Mouse (Mus musculus) common myeloid progenitor, adult 5-6 weeks (primary cell): ENCODE data around the gene Gbx1. TPM values are rescaled to one million over a fixed set of nuclear protein-coding genes. Genes with fewer than 3 reads are reported as not detected.
"Not testable (repeated sequence)": the region's sequence is repeated elsewhere in the genome, so short reads cannot be mapped to it uniquely, and the experiment has no call there.

Experiments used
- ATAC-seq: replicated peaks from 2 replicates; pipeline ENCODE4 v1.8.0; 2016; ENCODE audit warnings: low read depth, mild to moderate bottlenecking, moderate TSS enrichment, inconsistent platforms; ENCODE audit not compliant: poor library complexity, severe bottlenecking
- total RNA-seq: library from RNA; stranded (forward); fragments of 200-1000, 187-1606 nt; gene quantifications from 2 replicates; pipeline ENCODE4 v1.2.3, GENCODE M21; 2017

Gbx1 gene
- not detected in 2 replicates for total RNA-seq

- no peak for ATAC-seq
Measured at GRCm38 (mm10) chr5:24526889-24527230, at the start of gene Gbx1. Gene Gbx1 (minus strand): TSS chr5:24527202.

DNA sequence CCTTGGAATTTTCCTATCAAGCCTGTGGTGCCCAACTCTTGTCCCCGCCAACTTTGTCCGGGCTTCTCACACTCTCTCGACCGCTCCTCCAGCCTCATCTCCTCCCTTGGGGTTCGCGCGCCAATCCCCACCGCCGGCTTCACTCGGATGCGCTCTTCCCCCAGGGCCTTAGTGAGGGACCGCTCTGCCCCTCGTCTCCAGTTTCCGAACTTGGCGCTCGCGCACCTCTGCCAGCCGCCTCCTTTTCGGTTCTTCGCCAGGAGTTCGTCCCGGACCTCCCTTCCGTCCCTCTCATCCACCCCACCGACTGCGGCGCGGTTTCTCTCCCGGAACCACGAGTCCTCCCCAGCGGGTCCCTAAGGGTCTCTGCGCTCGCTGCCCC is 49.8 kb upstream of the Gbx1 start:
- ATAC-seq = peak; percentile 12; the same call in 1 of the 2 replicates

DNA sequence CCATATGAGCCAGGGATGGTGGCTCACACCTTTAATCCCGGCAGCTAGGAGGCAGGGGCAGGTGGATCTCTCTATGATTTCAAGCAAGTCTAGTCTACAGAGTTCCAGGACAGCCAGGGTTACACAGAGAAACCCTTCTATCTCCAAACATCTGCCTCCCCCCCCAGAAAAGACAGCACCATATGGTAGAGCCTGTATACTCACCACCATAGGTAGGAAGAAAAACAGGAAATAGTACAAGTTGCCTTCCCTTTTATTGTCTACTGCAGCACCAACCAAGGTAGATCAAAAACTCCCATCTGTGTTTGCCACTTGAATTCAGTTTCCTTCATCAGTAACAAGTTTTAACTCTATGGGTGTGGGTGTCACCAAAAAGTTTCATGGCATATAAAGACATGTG is 48.9 kb upstream of the Gbx1 start:
- ATAC-seq = no peak

- ATAC-seq = no peak
Measured at GRCm38 (mm10) chr5:24556709-24557108, 29.7 kb upstream of the Gbx1 start, which contains the start of gene 4931409K22Rik. Gene 4931409K22Rik (minus strand): TSS chr5:24556809.

DNA sequence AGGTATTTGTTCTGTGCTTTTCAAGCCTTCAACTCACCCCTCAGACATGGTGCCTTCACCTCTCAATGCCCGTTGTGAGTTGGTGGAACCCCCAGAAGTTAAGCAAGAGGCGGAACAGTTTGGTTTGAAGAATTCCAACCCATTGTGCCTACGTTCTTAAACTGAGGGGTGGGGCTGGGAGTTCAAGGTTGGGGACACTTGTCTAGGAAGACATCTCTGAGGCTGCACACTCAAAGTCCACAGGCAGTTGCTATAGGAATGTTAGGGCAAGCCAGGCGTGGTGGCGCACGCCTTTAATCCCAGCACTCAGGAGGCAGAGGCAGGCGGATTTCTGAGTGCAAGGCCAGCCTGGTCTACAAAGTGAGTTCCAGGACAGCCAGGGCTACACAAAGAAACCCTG is 28.3 kb upstream of the Gbx1 start:
- not testable (repeated sequence) for ATAC-seq

- ATAC-seq = no peak
Measured at GRCm38 (mm10) chr5:24553621-24554244, 26.7 kb upstream of the Gbx1 start.

DNA sequence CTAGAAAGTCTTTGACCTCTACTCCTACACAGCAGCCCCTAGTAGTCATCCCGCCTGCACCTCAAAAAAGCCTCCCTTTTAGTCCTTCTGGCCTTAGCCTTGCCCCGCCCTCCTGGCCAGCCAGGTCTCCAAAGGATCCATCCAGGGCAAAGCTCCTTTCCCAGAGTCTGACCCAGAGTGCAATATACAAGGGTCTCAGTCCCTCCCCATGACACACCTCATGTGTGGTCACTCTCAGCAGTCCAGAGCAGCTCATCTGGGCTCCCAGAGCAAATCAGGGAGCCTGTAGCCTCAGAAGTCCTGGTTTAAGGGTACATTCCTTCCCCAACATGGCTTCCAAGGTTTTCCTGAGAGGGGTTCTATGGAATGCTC is 24.3 kb upstream of the Gbx1 start:
- no peak for ATAC-seq

DNA sequence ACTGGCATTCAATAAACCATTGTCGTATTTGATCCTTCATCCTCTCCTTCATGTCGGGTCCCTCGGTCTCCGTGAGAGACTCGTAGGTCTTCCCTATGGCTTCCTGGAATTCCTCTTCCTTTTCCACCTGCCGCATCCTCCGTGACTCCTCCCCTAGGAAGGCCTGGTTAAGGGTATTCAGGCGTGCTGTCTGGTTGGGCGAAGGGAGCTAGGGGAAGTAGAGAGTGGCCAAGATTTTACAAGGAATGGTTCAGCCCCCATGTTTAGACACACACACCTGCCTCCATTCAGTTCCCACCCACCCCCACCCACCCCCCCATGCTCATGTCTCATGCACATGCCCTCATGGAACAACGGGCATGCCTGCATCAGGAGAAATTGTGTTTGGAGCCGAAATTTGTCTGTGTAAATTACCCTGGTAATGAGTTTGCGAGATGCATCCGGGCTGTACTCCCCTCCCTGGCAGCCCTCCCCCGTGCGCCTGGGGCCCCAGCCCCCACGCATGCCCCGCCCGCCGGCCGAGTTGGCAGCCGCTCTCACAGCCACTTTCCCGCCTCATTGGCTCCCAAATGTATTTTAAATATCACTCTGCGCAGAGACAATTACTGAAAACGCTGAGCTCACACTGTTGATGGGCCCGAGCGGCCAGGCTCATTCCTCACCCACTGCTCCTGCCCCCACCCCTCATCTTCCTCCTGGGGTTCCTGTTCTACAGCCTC is 23.8 kb upstream of the Gbx1 start:
- ATAC-seq = peak; percentile 58; the same call in 1 of the 2 replicates

DNA sequence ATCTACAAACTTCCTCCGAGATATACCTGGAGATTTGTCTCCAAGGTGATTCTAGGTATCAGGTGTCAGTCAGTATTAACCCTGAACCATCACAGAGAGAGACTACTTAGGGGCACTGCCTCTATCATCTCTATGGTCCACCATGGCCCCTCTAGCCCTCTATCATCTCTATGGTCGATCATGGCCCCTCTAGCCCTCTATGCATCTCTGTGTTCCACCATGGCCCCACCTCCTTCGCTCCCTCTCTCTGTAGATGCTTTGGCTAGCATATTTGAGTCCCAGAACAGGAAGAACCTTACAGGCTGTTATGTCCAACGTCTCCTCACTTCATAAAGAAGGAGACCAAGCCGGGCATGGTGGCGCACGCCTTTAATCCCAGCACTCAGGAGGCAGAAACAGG is 15.6 kb upstream of the Gbx1 start:
- 0 out of 2 replicates have a peak, but pooled peaks have one; percentile 40 for ATAC-seq

DNA sequence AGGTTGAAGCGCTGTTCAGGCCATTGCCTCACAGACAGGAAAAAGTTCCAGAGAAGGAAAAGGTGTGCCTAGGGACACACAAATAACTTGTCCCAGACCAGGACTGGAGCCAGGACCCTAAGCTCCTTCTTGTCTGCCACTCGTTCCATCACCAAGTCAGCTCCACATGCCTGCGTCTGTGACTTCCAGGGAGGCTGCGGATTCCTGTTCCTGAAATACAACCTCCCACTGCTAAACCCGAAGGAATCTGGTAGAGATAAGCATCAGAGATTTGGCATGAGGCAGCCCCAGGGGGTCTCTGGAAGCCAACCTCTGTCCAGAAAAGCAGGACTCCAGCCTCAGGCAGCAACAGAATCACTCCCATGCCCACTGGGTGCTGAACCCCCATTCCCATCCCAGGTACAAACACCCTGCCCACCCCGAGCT is 14.2 kb upstream of the Gbx1 start:
- no peak for ATAC-seq

- peak; percentile 74 for ATAC-seq
Measured at GRCm38 (mm10) chr5:24540387-24541143, 13.6 kb upstream of the Gbx1 start, which contains the start of gene Asb10. Gene Asb10 (minus strand): TSS chr5:24540978.

DNA sequence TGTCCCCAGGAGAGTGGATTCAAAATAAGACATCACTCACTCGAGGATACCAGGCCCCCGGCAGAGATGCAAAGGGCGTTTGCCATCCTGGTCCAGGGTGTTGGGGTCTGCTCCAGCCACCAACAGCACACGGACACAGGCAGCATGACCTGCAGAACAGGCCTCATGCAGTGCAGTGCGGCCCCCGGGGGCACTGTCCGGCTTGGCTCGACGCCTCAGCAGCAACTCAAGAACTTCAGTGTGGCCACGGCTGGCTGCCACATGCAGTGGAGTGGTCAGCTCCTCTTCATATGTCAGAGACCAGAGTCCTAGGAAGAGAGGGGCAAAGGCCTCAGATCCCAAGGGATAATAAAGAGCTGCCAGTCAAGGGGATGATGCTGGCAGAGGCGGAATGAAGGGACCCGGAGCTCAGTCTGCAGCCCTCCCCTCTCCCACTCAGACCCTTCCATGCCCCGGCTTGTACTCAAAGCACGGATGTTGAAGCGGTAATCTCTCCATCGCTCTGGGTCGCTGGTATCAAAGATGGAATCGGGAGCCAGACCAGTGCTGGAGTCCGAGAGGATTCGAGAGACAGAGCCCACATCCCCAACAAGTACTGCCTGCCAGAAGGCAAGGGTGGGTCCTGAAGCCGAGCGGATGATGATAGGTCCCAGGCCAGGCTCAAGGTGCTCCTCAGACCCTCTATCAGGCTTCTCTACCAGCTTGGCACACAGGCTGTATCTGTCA is 12.7 kb upstream of the Gbx1 start:
- no peak for ATAC-seq

- ATAC-seq = no peak
Measured at GRCm38 (mm10) chr5:24537618-24538017, 10.6 kb upstream of the Gbx1 start.

DNA sequence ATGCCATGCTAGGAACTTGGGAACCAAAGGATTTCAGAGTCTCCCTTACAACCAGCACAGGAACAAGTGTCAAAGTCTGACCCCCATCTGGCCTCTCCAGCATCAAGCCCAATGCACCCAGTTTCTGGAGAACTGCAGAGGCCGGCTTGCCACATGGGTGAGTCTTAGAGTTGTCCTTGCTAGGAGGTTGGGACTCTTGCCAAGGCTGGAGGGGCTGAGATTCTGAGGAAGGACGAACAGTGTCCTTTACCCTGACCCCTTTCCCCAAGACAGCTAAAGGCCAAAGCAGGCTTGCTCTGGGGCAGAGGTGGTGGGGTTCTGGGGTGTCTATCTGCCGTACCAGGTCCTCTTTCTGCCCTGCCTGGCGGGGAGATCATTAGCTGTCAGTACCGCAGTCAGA is 9.5 kb upstream of the Gbx1 start:
- ATAC-seq = no peak

DNA sequence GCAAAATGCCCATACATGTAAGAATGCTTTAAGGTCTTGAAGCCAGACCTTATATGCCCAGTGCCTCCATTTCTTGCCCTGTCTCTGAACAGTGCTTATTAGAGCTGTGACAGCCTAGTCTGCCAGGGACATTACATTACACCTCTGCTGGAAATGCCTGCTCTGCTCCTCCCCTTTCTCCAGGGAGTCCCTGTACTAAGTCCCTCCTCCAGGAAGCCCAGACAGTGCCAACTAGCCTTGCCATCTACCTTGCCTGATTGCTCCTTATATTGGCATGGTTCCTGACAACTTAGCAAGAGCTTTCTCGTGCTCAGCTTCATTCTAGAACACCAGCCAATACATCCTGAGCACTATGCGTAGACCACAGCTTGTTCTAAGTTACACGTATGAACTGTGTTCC is 8.7 kb upstream of the Gbx1 start:
- no peak for ATAC-seq

GRCm38 (mm10) chr5:24534292-24534691 is 7.3 kb upstream of the Gbx1 start:
- no peak for ATAC-seq

GRCm38 (mm10) chr5:24533391-24533790 is 6.4 kb upstream of the Gbx1 start:
- ATAC-seq = no peak

GRCm38 (mm10) chr5:24530042-24530689 is 3.2 kb upstream of the Gbx1 start:
- ATAC-seq = peak; percentile 99

DNA sequence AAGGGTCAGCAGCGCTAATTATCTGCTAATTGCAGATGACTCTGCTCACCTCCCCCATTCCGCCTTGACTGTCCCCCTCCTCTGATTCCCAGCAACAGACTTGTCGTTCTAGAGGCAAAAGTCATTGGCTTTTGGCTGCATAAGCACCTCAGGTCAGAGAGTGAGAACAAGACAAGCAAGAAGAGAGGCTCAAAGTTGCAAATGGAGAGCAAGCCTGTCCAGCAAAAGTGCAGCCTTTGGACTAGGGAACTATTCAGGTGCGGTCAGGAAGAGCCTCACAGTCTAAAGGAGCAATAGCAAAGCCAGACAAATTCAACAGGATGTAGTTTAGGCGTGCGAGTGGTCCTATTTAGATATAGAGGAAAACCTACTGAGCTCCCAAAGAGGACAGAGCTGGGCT is 778 bp upstream of the Gbx1 start:
- ATAC-seq = no peak
